Comparison of ENCODE assay signal across 9 mouse cellular contexts in the genomic region with DNA sequence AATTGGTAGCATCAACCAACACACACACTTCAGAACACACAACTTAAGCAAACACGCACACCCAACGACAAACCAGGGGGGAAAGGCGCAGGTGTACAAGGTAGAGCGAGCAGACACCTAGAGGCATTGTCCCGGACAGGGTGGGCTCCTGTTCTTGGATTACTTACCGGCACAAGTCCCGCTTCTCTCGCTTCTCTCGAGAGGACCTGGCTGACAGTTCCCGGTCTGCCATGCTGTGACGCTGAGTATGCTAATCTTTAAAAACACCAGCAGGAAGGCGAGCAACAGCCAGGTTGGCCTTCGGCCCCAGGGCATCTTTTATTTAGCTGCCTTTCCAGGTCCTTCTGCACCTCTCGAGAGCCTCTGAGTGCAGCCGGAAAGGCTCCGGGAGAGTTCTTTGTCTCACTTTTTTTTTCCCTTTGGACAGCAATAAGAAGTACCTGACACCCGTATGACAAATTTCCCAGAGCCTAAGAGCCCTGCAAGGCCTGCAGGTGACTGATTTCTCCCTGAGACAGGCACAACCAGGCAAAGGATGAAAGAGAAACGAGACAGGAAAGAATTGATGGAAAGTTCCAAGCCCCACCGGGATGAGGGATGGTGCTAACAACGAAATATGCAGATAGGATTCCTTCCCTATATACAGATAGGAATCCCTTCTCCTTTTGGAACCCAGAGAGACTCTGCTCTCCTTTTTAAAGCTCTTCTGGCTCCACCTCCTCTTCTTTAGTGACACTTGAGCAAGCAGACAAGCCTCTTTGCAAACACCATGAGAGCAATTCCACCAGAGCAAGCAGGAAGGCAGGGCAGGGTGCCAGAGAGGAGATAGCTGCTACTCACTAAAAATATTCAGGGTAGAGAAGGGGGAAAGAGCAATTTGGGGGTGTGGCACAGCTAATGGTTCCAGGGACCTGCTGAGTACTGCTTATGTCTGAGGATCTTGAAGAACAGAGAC. TPM values are rescaled to one million over a fixed set of nuclear protein-coding genes. Genes with fewer than 3 reads are reported as not detected.
DNase-seq lines count a peak whose midpoint lies in the region; ATAC-seq and TF ChIP-seq lines count a peak whose summit lies in the region.
"Had no signal": no experiment of that assay in that cellular context is flagged by ENCODE, and none has a peak within 500 bp of the region (broad histone marks: within the 10 kb centered on the region; RNA-seq: fewer than 3 reads in every experiment).

Egf (minus strand) TSS at position 667 of the 955 bp plus-strand sequence.

- no peak for TF ChIP-seq EP300 in heart, adult 2 months (IDR thresholded peaks at IDR 0.05; ENCODE audit: insufficient read depth, low read depth, low read length)
- TF ChIP-seq EP300 in liver, postnatal 0 days (IDR thresholded peaks at IDR 0.05; ENCODE audit: low read depth) = no peak

- no peaks in the 10 kb centered on the region for H3K4me1 ChIP-seq in cortical plate, adult 2 months (ENCODE audit: control insufficient read depth, insufficient read depth, low read length)
- H3K4me1 ChIP-seq in heart, adult 2 months (ENCODE audit: control insufficient read depth, insufficient read depth, low read length) = no peaks in the 10 kb centered on the region; the same call in 1 of the 2 replicates
- H3K4me1 ChIP-seq in liver, postnatal 0 days (ENCODE audit: insufficient read depth) = peaks cover 3% of the 10 kb centered on the region; the same call in 1 of the 2 replicates

- TF ChIP-seq CTCF in cortical plate, adult 2 months (IDR thresholded peaks at IDR 0.05; ENCODE audit: extremely low read depth, insufficient read depth, low read length) = no peak
- no peak for TF ChIP-seq CTCF in heart, adult 2 months (IDR thresholded peaks at IDR 0.05)
- TF ChIP-seq CTCF in liver, postnatal 0 days (IDR thresholded peaks at IDR 0.05; ENCODE audit: low read depth) = no peak

- H3K4me3 ChIP-seq in cortical plate, adult 2 months (ENCODE audit: insufficient read depth, low read length) = peak within 1 kb of the TSS; percentile 8; the same call in 1 of the 2 replicates
- H3K4me3 ChIP-seq in heart, adult 2 months = peak within 1 kb of the TSS; percentile 7; the same call in 1 of the 2 replicates
- H3K4me3 ChIP-seq in liver, postnatal 0 days (ENCODE audit: low read depth, low read length) = peak within 1 kb of the TSS; percentile 25; the same call in 1 of the 2 replicates

- 9% methylated on average over 20 of the region's 20 CpGs for WGBS in heart, adult 2 months
- WGBS in liver, postnatal 0 days (ENCODE audit: insufficient replicate concordance) = 9% methylated on average over 20 of the region's 20 CpGs

- peak within 1 kb of the TSS; percentile 3 for H3K9ac ChIP-seq in heart, adult 2 months (ENCODE audit: low read depth, low read length)
- no peak within 1 kb of the TSS for H3K9ac ChIP-seq in liver, postnatal 0 days (replicated peaks)

- TF ChIP-seq POLR2A in cortical plate, adult 2 months (IDR thresholded peaks at IDR 0.05; ENCODE audit: extremely low read depth, insufficient read depth, low read length) = no peak
- TF ChIP-seq POLR2A in heart, adult 2 months (IDR thresholded peaks at IDR 0.05; ENCODE audit: insufficient read depth, low read depth, low read length) = no peak

- H3K79me2 ChIP-seq in heart, adult 2 months (replicated peaks; ENCODE audit: control insufficient read depth, insufficient read depth, low read length) = no peaks in the 10 kb centered on the region

- no peak within 1 kb of the TSS for H3K27ac ChIP-seq in cortical plate, adult 2 months (ENCODE audit: insufficient read depth, low read length)
- peak within 1 kb of the TSS; percentile 17; the same call in 1 of the 2 replicates for H3K27ac ChIP-seq in heart, adult 2 months
- no peak within 1 kb of the TSS for H3K27ac ChIP-seq in liver, postnatal 0 days (ENCODE audit: low read depth)
- H3K27ac ChIP-seq: macrophage had no signal

- peaks cover 2% of the 10 kb centered on the region for H3K9me3 ChIP-seq in liver, postnatal 0 days (ENCODE audit: low read length)

- DNase-seq in ES-CJ7 (ENCODE audit: low read depth, low spot score) = peak; percentile 52
- peak; percentile 36 to 51 for DNase-seq in heart, adult 2 months
- DNase-seq in kidney, adult 11 months = peak; percentile 82
- no peak for DNase-seq in liver, postnatal 0 days
- peak; percentile 43 for DNase-seq in retina, postnatal 1 day
- DNase-seq in layer of hippocampus, postnatal 10 days (ENCODE audit: low spot score in 2 of 2) = no peak
- DNase-seq in thymus, postnatal 14 days = no peak

- ATAC-seq in liver, postnatal 0 days = no peak

- no peaks in the 10 kb centered on the region for H3K27me3 ChIP-seq in heart, adult 2 months (ENCODE audit: control insufficient read depth, insufficient read depth, low read length)
- H3K27me3 ChIP-seq in liver, postnatal 0 days (ENCODE audit: insufficient read depth, low read length) = 0 out of 2 replicates have a peak, but pooled peaks cover 4% of the 10 kb centered on the region

- intact Hi-C loops in heart, adult 2 months (cut with DNase I) = no loop called here

- peak within 1 kb of the TSS; percentile 58 for H3K4me2 ChIP-seq in liver, postnatal 0 days (ENCODE audit: low read depth, low read length)

- H3K36me3 ChIP-seq in heart, adult 2 months (ENCODE audit: control insufficient read depth, insufficient read depth, low read length) = no peaks in the 10 kb centered on the region
- no peaks in the 10 kb centered on the region for H3K36me3 ChIP-seq in liver, postnatal 0 days (replicated peaks; ENCODE audit: insufficient read depth, low read length)

RNA-seq across cellular contexts. Expression of gene Egf, which starts in this region (rescaled TPM):
- 3.5 and 4.2 TPM in 2 replicates for polyA plus RNA-seq in cortical plate, adult 2 months (2012; rRNA removed)
- total RNA-seq in heart, adult 2 months (2021) = 1 to 10 TPM; 1.3 to 3.1 TPM
- polyA plus RNA-seq in heart, adult 2 months (2012; rRNA removed) = 5.4 and 12.9 TPM in 2 replicates
- polyA plus RNA-seq in liver, postnatal 0 days (2015; fragmentation: Nextera tagmentation; extraction: Ambion mirVana) = 0.25 and 0.39 TPM in 2 replicates
- total RNA-seq in layer of hippocampus, postnatal 10 days (2021) = 1 to 10 TPM; 1.9 to 2.8 TPM

Comparison
In these comparisons a context has a peak if more than half of its experiments do, and no peak if none do; other contexts are left out.
1. DNase-seq: peak in ES-CJ7 (single experiment), heart, adult 2 months (2 of 2), kidney, adult 11 months (single experiment) and retina, postnatal 1 day (single experiment); none in liver, postnatal 0 days (single experiment), layer of hippocampus, postnatal 10 days (0 of 2) and thymus, postnatal 14 days (single experiment).
2. Peak in every context shown above with its lines, with median percentiles within 50 percentile points of each other: H3K4me3 ChIP-seq.